Mouse (Mus musculus): ENCODE data around the gene Ccdc153. TPM values are rescaled to one million over a fixed set of nuclear protein-coding genes. Genes with fewer than 3 reads are reported as not detected.

The Ccdc153 gene
- not detected in 2 replicates for polyA plus RNA-seq (2016; fragmentation: Nextera tagmentation; extraction: Ambion mirVana)

GRCm38 (mm10) chr9:44240399-44240798 is at the start of gene Ccdc153:
Gene Ccdc153, plus strand, starts transcription at chr9:44240676.
- no peak within 1 kb of the TSS for H3K9ac ChIP-seq
- H3K4me3 ChIP-seq, result no peak within 1 kb of the TSS
- no peaks in the 10 kb centered on the region for H3K4me1 ChIP-seq
- H3K9me3 ChIP-seq, result no peaks in the 10 kb centered on the region
- H3K36me3 ChIP-seq, result no peaks in the 10 kb centered on the region
- no peak within 1 kb of the TSS for H3K27ac ChIP-seq
- WGBS, result 61% methylated on average over 2 of the region's 2 CpGs
- no peak for ATAC-seq (ENCODE audit: low FRiP score, low read depth)
- no peak within 1 kb of the TSS for H3K4me2 ChIP-seq (replicated peaks)
- H3K27me3 ChIP-seq (replicated peaks), result no peaks in the 10 kb centered on the region

GRCm38 (mm10) chr9:44191166-44191565 is 49.3 kb upstream of the Ccdc153 start:
- Histone ChIP-seq H3K36me3 (no peaks in the 10 kb centered on the region), H3K27ac (no peak overlapping the region)
- 85% methylated on average over 3 of the region's 3 CpGs for WGBS

GRCm38 (mm10) chr9:44192312-44192711 is 48.2 kb upstream of the Ccdc153 start:
- Histone ChIP-seq H3K36me3 (no peaks in the 10 kb centered on the region), H3K9ac (no peak overlapping the region), H3K27ac (no peak overlapping the region), H3K4me3 (no peak overlapping the region), H3K27me3 (replicated peaks) (no peaks in the 10 kb centered on the region), H3K4me2 (replicated peaks) (no peak overlapping the region), H3K9me3 (no peaks in the 10 kb centered on the region), H3K4me1 (no peaks in the 10 kb centered on the region)
- WGBS, result 96% methylated on average over 3 of the region's 3 CpGs
- no peak for ATAC-seq (ENCODE audit: low FRiP score, low read depth)

More at GRCm38 (mm10) chr9:44191166-44191565, 49.3 kb upstream of the Ccdc153 start:
- Histone ChIP-seq H3K4me3 (no peak overlapping the region), H3K9ac (no peak overlapping the region), H3K27me3 (replicated peaks) (no peaks in the 10 kb centered on the region), H3K4me1 (no peaks in the 10 kb centered on the region), H3K4me2 (replicated peaks) (no peak overlapping the region), H3K9me3 (no peaks in the 10 kb centered on the region)
- no peak for ATAC-seq (ENCODE audit: low FRiP score, low read depth)

DNA sequence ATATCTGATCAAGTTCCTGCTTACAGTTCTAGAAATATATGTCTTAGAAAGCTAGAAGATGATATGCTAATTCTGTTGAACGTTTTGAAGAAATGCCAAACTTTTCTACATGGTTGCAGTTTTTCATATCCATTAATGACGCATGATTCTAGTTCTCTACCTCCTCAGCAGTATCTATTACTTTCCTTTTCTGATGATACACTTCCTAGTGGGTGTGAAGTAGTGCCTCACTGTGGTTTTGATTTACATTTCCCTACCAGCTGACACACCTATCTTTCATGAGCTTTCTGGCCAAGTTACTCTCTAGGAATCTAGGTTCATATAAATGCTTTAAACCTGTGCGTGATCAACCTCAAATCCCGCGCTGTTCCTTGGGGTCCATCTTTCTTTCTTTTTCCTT is 47.7 kb upstream of the Ccdc153 start:
- H3K9ac ChIP-seq, result no peak overlapping the region
- H3K9me3 ChIP-seq, result no peaks in the 10 kb centered on the region
- H3K36me3 ChIP-seq, result peaks cover 2% of the 10 kb centered on the region
- no peak overlapping the region for H3K4me2 ChIP-seq (replicated peaks)
- H3K4me1 ChIP-seq, result no peaks in the 10 kb centered on the region
- no peak for ATAC-seq (ENCODE audit: low FRiP score, low read depth)
- H3K4me3 ChIP-seq, result no peak overlapping the region
- no peaks in the 10 kb centered on the region for H3K27me3 ChIP-seq (replicated peaks)
- WGBS, result 95% methylated on average over 5 of the region's 5 CpGs
- no peak overlapping the region for H3K27ac ChIP-seq

DNA sequence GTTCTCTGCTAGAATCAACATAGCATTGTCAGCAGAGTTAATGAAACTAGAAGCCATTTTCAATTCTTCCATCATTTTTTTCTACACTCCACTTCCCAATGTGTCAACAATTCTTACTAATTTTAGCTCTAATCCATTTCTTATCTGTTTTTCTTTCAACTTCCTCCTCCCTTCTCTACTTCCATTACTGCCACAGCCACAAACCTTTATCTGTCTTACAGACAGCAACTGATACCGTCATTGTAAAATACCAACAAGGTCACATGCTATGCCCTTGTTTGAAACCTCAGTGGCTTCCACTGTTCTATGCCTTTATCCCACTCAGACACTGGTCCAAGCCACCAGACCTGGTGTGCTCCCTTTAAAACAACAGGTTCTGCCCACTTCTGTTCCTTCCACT is 46.5 kb upstream of the Ccdc153 start:
- H3K4me3 ChIP-seq, result no peak overlapping the region
- H3K27ac ChIP-seq, result no peak overlapping the region
- no peak overlapping the region for H3K4me2 ChIP-seq (replicated peaks)
- 88% methylated on average over 1 of the region's 1 CpGs for WGBS
- no peaks in the 10 kb centered on the region for H3K27me3 ChIP-seq (replicated peaks)
- H3K4me1 ChIP-seq, result no peaks in the 10 kb centered on the region
- no peak for ATAC-seq (ENCODE audit: low FRiP score, low read depth)
- H3K9ac ChIP-seq, result no peak overlapping the region
- peaks cover 11% of the 10 kb centered on the region for H3K36me3 ChIP-seq
- no peaks in the 10 kb centered on the region for H3K9me3 ChIP-seq

- Histone ChIP-seq H3K4me2 (replicated peaks) (no peak overlapping the region), H3K9me3 (no peaks in the 10 kb centered on the region), H3K27ac (no peak overlapping the region), H3K27me3 (replicated peaks) (no peaks in the 10 kb centered on the region), H3K9ac (no peak overlapping the region), H3K36me3 (peaks cover 26% of the 10 kb centered on the region), H3K4me1 (no peaks in the 10 kb centered on the region), H3K4me3 (no peak overlapping the region)
- 94% methylated on average over 4 of the region's 4 CpGs for WGBS
- ATAC-seq (ENCODE audit: low FRiP score, low read depth), result no peak
These were observed 44.1 kb upstream of the Ccdc153 start for GRCm38 (mm10) chr9:44196354-44196753.

GRCm38 (mm10) chr9:44199166-44199565 is 41.3 kb upstream of the Ccdc153 start:
- Histone ChIP-seq H3K4me1 (no peaks in the 10 kb centered on the region), H3K27me3 (replicated peaks) (no peaks in the 10 kb centered on the region), H3K4me3 (no peak overlapping the region), H3K9me3 (no peaks in the 10 kb centered on the region), H3K4me2 (replicated peaks) (no peak overlapping the region), H3K9ac (no peak overlapping the region), H3K27ac (no peak overlapping the region), H3K36me3 (peaks cover 26% of the 10 kb centered on the region)
- WGBS, result 97% methylated on average over 3 of the region's 3 CpGs
- ATAC-seq (ENCODE audit: low FRiP score, low read depth), result no peak

DNA sequence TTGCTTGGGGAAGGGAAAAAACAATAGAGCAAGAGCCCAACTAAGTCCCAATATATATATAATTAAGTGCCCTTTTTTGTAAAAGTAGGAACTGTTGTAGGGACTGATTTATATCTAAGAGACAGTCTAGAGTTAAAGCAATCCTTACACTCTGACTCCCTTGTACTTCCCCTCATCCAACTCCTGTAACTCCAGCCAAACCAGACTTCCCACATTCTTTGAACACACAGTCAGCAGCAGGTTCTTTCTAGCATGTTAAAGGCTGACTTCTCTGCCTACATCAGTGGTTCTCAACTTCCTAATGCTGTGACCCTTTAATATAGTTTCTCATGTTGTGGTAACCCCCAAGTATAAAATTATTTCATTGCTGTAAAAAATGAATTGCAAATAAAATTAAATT is 40.9 kb upstream of the Ccdc153 start:
- H3K4me1 ChIP-seq, result no peaks in the 10 kb centered on the region
- no peaks in the 10 kb centered on the region for H3K9me3 ChIP-seq
- peaks cover 26% of the 10 kb centered on the region for H3K36me3 ChIP-seq
- H3K27ac ChIP-seq, result no peak overlapping the region
- no peak for ATAC-seq (ENCODE audit: low FRiP score, low read depth)
- no peaks in the 10 kb centered on the region for H3K27me3 ChIP-seq (replicated peaks)
- H3K4me3 ChIP-seq, result no peak overlapping the region
- H3K4me2 ChIP-seq (replicated peaks), result no peak overlapping the region
- H3K9ac ChIP-seq, result no peak overlapping the region

DNA sequence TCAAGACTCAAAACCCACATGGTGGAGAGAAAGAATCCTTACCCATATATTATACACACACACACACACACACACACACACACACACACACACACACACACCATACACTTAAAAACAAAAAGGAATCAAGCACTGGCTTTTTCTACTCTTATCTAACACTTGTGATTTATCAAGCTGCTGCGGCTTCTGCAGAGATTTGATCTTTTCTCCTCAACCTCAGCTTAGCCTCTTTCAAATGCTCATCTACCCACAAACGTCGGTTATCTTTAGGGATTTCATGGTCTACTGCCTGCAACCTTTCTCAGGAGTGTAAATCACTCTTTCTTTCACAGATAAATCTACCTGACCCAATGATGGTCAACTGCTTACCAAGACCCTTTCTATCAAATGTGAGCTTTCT is 40.0 kb upstream of the Ccdc153 start:
- no peak for ATAC-seq (ENCODE audit: low FRiP score, low read depth)
- no peaks in the 10 kb centered on the region for H3K9me3 ChIP-seq
- peaks cover 26% of the 10 kb centered on the region for H3K36me3 ChIP-seq
- no peak overlapping the region for H3K27ac ChIP-seq
- H3K27me3 ChIP-seq (replicated peaks), result no peaks in the 10 kb centered on the region
- no peak overlapping the region for H3K9ac ChIP-seq
- no peak overlapping the region for H3K4me2 ChIP-seq (replicated peaks)
- H3K4me3 ChIP-seq, result no peak overlapping the region
- no peaks in the 10 kb centered on the region for H3K4me1 ChIP-seq
- 82% methylated on average over 3 of the region's 3 CpGs for WGBS

DNA sequence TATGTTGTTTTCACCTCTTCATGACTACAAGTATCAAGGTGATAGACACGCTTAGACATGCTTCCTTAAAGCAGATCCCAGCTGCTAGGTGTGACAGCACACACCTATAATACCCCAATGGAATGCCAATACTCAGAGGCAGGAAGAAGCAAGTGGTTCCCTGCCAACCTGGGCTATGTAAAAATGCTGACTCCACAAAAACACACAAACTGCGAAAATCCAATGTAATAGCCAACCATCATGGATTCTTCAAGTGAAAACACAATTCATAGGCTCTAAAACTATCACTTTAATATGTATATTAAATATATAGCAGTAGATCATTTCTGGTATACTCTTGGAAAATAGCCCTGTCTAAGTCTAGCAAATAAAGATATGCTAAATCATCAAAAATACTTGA is 32.6 kb upstream of the Ccdc153 start:
- Histone ChIP-seq H3K4me3 (no peak overlapping the region), H3K27me3 (replicated peaks) (no peaks in the 10 kb centered on the region), H3K9me3 (0 out of 2 replicates have a peak, but pooled peaks cover 2% of the 10 kb centered on the region), H3K9ac (no peak overlapping the region), H3K4me1 (no peaks in the 10 kb centered on the region), H3K4me2 (replicated peaks) (no peak overlapping the region), H3K36me3 (no peaks in the 10 kb centered on the region), H3K27ac (no peak overlapping the region)
- no peak for ATAC-seq (ENCODE audit: low FRiP score, low read depth)
- 95% methylated on average over 2 of the region's 2 CpGs for WGBS

- H3K4me2 ChIP-seq (replicated peaks), result no peak overlapping the region
- no peaks in the 10 kb centered on the region for H3K36me3 ChIP-seq
- H3K9me3 ChIP-seq, result 0 out of 2 replicates have a peak, but pooled peaks cover 3% of the 10 kb centered on the region
- no peaks in the 10 kb centered on the region for H3K27me3 ChIP-seq (replicated peaks)
- H3K4me1 ChIP-seq, result no peaks in the 10 kb centered on the region
- ATAC-seq (ENCODE audit: low FRiP score, low read depth), result no peak
- no peak overlapping the region for H3K9ac ChIP-seq
- 95% methylated on average over 4 of the region's 4 CpGs for WGBS
- H3K27ac ChIP-seq, result no peak overlapping the region
- no peak overlapping the region for H3K4me3 ChIP-seq
These were observed 31.1 kb upstream of the Ccdc153 start for GRCm38 (mm10) chr9:44209416-44209815.

DNA sequence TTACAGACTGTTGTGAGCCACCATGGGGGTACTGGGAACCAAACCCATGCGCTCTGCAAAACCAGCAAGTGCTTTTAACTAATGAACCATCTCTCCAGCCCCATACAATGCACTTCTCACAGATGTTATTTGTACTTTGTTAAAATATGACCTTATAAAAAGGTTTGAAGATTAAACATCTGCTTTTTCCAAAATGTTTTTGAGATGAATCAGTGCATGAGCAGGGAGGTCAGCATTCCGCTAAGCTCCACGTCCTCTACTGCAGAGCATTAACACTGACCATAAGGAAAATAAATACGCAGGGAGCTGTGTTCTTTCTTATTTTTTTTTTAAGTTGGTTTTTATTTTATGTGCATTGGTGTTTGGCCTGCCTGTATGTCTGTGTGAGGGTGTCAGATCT is 28.1 kb upstream of the Ccdc153 start:
- Histone ChIP-seq H3K27ac (no peak overlapping the region), H3K4me3 (no peak overlapping the region), H3K9me3 (0 out of 2 replicates have a peak, but pooled peaks cover 3% of the 10 kb centered on the region), H3K36me3 (no peaks in the 10 kb centered on the region), H3K9ac (no peak overlapping the region), H3K4me1 (no peaks in the 10 kb centered on the region), H3K27me3 (replicated peaks) (no peaks in the 10 kb centered on the region), H3K4me2 (replicated peaks) (no peak overlapping the region)
- WGBS, result 93% methylated on average over 4 of the region's 4 CpGs
- no peak for ATAC-seq (ENCODE audit: low FRiP score, low read depth)

GRCm38 (mm10) chr9:44213538-44213937 is 26.9 kb upstream of the Ccdc153 start:
- no peak overlapping the region for H3K4me3 ChIP-seq
- H3K27me3 ChIP-seq (replicated peaks), result no peaks in the 10 kb centered on the region
- H3K4me1 ChIP-seq, result no peaks in the 10 kb centered on the region
- H3K9ac ChIP-seq, result no peak overlapping the region
- WGBS, result 96% methylated on average over 14 of the region's 14 CpGs
- no peak for ATAC-seq (ENCODE audit: low FRiP score, low read depth)
- no peak overlapping the region for H3K4me2 ChIP-seq (replicated peaks)
- 0 out of 2 replicates have a peak, but pooled peaks cover 3% of the 10 kb centered on the region for H3K9me3 ChIP-seq
- H3K27ac ChIP-seq, result no peak overlapping the region
- H3K36me3 ChIP-seq, result no peaks in the 10 kb centered on the region
